Mouse (Mus musculus) kidney, postnatal 10 days (tissue): ENCODE measurements around the gene Mvd.
A peak's percentile ranks its signal among the peaks of the same experiment; 100 is the strongest.

ENCODE experiments used
- DNase-seq: peaks from one replicate; pipeline ENCODE4 v3.0.0; 2021; ENCODE audit warnings: mixed read lengths

The Mvd gene

DNA sequence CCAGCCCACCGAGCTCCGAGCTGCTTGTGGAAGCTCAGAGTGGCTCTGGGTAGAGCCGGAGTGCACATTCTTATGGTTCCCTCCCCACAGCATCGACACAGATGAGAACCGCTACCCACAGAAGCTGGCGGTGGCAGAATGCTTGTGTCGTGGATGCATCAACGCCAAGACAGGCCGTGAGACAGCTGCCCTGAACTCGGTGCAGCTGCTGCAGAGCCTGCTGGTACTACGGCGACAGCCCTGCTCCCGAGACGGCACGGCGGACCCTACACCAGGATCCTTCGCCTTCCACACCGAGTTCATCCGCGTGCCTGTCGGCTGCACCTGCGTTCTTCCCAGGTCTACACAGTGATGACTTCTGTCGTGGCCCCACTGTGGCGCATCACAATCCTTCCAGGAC lies 20.0 kb downstream of the Mvd start:
- no peak for DNase-seq

GRCm38 (mm10) chr8:122421376-122422070 lies 21.7 kb downstream of the Mvd start, which contains the start of gene Il17c:
Gene Il17c, plus strand, starts transcription at chr8:122422020.
- DNase-seq: no peak

DNA sequence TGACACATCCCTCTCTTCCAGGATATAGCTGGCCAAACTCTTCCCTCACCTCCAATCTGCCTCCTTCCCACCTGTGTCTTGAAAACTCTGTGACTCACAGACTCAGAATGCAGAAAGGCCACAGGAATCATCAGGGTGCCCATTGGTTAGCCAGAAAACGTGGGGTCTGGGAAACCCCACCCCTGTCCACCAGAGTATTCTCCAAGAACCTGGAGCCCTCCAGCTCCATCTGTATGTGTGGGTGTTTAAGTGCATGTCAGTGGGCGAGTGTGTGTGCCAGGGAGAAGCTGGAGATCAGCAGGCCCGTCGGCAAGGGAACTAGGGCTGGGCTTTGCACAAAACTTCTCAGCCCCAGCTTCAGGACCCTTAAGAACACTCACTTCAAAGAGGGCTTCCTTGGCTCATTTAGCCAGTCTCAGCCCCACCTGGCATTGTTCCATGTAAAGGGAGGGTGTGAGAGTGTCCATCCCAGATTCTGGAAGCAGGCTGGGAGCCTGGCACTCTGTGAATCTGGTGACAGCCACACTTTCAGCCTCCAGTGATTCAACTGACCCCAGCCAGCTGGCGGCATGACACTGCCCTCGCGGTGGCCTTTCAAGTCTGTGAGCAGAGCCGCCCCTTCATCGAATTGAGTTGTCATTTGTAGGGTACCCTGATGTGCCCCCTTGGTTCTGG lies 23.2 kb downstream of the Mvd start:
- DNase-seq: no peak

GRCm38 (mm10) chr8:122415554-122415953 lies 27.7 kb downstream of the Mvd start:
- no peak for DNase-seq

DNA sequence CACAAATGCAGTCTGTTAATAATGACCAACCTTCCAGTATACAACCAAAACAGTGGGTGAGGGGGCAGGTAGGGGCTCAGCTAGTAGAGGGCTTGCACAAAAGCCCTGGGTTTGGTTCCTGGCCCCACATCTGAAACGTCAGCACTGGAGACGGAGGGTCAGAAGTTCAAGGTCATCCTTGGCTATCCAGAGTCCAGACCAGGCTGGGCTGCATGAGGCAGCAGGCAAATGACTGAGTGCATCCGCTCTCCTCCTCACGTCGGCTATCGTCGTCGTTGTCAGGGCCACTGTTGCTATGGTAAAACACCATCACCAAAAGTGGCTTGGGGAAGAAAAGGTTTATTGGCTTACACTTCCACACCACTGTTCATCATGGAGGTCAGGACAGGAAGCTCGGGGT lies 28.9 kb downstream of the Mvd start:
- DNase-seq: no peak

GRCm38 (mm10) chr8:122407678-122408077 lies 35.5 kb downstream of the Mvd start:
- DNase-seq: no peak

DNA sequence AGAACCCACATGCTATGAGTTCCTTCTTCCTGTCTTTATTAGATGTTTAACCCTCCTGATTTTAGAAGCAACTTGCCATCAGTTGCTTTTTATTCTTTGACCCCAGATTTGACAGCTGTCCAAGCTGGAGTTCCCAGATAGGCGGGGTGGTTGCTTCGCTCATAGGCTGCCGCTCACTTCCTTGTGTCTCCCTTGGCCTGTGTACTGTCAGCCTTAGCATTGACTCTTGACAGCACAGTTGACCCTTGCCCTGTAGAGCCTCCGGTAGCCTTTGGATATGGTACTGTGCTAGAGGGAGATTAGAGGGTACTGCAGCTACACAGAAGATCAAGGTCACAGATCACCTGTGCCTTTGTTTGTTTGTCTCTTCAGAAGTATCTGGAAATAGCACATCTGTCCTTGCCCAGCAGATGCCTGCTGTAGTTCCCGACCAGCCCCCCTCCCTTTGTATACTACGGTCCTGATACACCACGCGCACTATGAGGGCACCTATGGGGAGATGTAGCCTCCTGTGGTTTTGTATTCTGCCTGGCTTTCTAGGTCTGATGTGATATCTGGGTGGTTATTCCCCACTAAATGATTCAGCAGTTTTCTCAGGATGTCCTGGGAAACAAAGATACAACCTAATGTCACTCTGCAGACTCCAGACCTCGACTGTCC lies 37.9 kb downstream of the Mvd start:
- peak; percentile 31 for DNase-seq

- no peak for DNase-seq
These were observed 45.0 kb downstream of the Mvd start for GRCm38 (mm10) chr8:122398186-122398585.

DNA sequence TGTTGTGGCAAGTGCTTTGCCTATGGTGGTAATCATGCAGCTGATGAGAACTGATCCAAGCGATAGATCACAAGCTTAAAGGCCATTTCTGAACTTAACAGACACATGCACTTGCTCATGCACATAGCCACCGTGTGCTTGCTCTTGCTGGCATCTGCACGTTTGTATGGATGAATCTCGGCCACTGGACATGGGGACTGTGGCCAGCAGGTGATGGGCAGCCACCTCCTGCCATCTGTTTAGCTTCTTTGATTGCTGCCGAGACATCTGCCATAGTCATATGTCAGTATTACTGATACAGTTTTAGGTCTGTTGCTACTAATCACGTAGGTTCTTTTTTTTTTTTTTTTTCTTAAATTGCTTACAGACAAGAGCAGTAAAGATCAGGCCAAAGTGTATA lies 47.9 kb downstream of the Mvd start:
- no peak for DNase-seq

DNA sequence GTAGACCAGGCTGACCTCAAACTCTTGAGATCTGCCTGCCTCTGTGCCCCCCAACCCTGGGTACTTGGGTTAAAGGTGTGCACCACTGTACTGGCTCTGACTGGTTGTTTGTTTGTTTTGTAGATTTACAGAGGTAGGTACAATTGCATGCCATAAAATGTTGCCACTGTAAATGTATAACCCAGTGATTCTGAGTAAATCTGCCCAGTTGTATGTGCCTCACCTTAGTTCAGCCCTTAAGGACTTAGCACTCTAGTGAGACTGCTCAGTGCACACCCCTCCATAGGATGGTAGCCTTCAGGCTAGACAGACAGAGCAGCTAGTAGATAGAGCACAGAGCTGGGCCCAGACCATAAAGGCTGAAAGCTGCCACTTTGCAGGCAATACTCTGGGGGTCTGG lies 49.5 kb downstream of the Mvd start:
- no peak for DNase-seq

- no peak for DNase-seq
These were observed 52.5 kb downstream of the Mvd start for GRCm38 (mm10) chr8:122390758-122391157.

- no peak for DNase-seq
These were observed 53.9 kb downstream of the Mvd start for GRCm38 (mm10) chr8:122389357-122389756.
